Mouse (Mus musculus) lung, adult 2 months (tissue): ENCODE results near the gene Cdh6.

Source experiments
- CTCF ChIP-seq: fragments of 200-500 bp; IDR thresholded peaks from 2 replicates; pipeline ENCODE4 v1.5.1; 2011; ENCODE audit warnings: mild to moderate bottlenecking, low read length, control low read depth; ENCODE audit not compliant: insufficient read depth
- POLR2A ChIP-seq: fragments of 200-500 bp; IDR thresholded peaks from 2 replicates; pipeline ENCODE4 v1.6.1; 2011; ENCODE audit warnings: low read depth, mild to moderate bottlenecking, control low read depth, low read length, borderline replicate concordance; ENCODE audit errors: extremely low read depth

DNA sequence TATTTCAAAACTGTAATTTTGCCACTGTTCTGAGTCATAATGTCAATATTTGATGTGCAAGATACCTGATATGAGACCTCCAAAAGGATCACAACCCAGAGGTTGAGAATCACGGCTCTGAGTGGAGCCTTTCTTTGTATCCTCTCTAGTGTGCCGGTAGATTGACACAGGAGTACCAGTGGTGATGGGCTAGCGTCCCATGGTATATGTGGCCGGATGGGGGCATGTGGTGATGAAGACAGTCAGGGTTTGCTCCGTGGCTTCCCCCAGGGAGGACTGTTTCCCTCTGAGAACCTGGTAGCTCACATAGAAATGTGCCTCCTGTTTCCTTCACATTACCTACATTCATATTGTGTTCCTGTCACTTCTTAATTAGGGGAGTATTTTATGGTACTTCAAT is 43.2 kb downstream of the Cdh6 start:
- no peak for TF ChIP-seq CTCF
- TF ChIP-seq POLR2A, result no peak
